Mouse (Mus musculus) E14TG2a.4 (cell line): ENCODE measurements around the gene Naf1.
A peak's percentile ranks its signal among the peaks of the same experiment; 100 is the strongest.

Source experiments
- CTCF ChIP-seq: conservative IDR thresholded peaks from 2 replicates; pipeline ENCODE4 v1.5.1; 2014; ENCODE audit warnings: low read length
- NANOG ChIP-seq: IDR thresholded peaks from 2 replicates; pipeline ENCODE4 v1.6.1; 2014; ENCODE audit warnings: borderline replicate concordance, low read length, mixed read lengths
- POU5F1 ChIP-seq: IDR thresholded peaks from 2 replicates; pipeline ENCODE4 v1.6.1; 2014; ENCODE audit warnings: low read length, borderline replicate concordance

DNA sequence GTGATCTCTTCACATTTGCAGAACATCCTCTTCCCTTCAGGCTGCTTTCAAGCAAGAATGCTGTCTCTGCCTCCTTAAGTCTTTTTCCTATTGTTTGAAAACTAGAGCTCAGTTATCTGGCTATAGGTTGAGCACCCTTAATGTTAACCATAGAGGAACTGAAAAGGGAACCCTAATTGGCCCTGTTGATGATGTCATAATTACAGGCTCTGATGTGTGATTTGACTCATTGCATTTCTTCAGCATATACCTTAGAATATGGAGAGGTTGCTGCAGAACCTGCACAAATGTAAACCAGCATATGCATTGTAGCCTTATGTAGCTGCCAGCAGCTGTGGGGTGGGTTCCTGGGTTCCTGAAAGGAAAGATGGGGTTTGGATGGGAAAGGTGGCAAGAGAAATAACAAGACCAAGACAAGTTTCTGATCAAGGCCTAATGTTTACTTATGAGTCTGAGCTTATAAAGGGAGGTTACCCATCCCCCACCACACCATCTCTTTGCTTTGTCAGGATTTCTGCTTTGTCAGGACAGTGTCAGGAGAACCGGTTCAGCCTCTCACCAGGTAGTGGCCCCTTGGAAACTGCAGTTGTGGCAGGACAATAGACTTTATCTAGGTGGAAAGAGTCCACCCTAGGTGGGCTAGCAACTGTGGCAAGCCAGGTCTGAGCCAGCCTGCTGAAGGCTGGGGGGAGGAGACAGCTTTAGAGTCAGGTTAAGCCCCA is 9.4 kb downstream of the Naf1 start:
- TF ChIP-seq CTCF (no peak), POU5F1 (no peak), NANOG (peak; percentile 44; the same call in 1 of the 2 replicates)
